Mouse (Mus musculus) hindbrain, embryonic 12.5 days (tissue): ENCODE measurements around the gene Tiam1. TPM values are rescaled to one million over a fixed set of nuclear protein-coding genes. Genes with fewer than 3 reads are reported as not detected.

ENCODE experiments used
- ATAC-seq: fragments of 200-750 bp; cut with Nextera tagmentation; 2 replicates; pipeline ENCODE4 v1.8.0; 2017; ENCODE audit warnings: moderate TSS enrichment; ENCODE audit not compliant: low FRiP score
- H3K27ac ChIP-seq: fragments of 300-500 bp; sonication (generic); 2 replicates; pipeline ENCODE4 v1.5.1; 2016; ENCODE audit warnings: mild to moderate bottlenecking
- H3K27me3 ChIP-seq: fragments of 300-500 bp; sonication (generic); 2 replicates; pipeline ENCODE4 v1.6.1; 2016; ENCODE audit warnings: mild to moderate bottlenecking
- H3K36me3 ChIP-seq: fragments of 300-500 bp; sonication (generic); 2 replicates; pipeline ENCODE4 v1.6.1; 2016; ENCODE audit warnings: mild to moderate bottlenecking
- H3K4me1 ChIP-seq: fragments of 300-500 bp; sonication (generic); 2 replicates; pipeline ENCODE4 v1.6.1; 2016
- H3K4me2 ChIP-seq: fragments of 300-500 bp; sonication (generic); replicated peaks from 2 replicates; pipeline ENCODE4 v1.6.1; 2016; ENCODE audit warnings: mild to moderate bottlenecking
- H3K4me3 ChIP-seq: fragments of 300-500 bp; sonication (generic); 2 replicates; pipeline ENCODE4 v1.5.1; 2016; ENCODE audit warnings: mild to moderate bottlenecking
- H3K9ac ChIP-seq: fragments of 300-500 bp; sonication (generic); 2 replicates; pipeline ENCODE4 v1.6.1; 2016; ENCODE audit warnings: mild to moderate bottlenecking, moderate library complexity
- H3K9me3 ChIP-seq: fragments of 300-500 bp; sonication (generic); replicated peaks from 2 replicates; pipeline ENCODE4 v1.6.1; 2016; ENCODE audit warnings: mild to moderate bottlenecking
- WGBS: fragments of 180-500 bp; shearing (Covaris S2); methylation state at CpG from one replicate; pipeline ENCODE4 v1.1.7; 2016; 5-methylcytosine and 5-hydroxymethylcytosine counted together
- polyA plus RNA-seq: library from polyadenylated mRNA; unstranded; fragments of >200 nt; fragmentation: Nextera tagmentation; extraction: Ambion mirVana; gene quantifications from 2 replicates; pipeline ENCODE4 v1.2.1, GENCODE M21; 2016

Tiam1 gene
- polyA plus RNA-seq, 1 experiment from 2014 or later, result 25.7 TPM

DNA sequence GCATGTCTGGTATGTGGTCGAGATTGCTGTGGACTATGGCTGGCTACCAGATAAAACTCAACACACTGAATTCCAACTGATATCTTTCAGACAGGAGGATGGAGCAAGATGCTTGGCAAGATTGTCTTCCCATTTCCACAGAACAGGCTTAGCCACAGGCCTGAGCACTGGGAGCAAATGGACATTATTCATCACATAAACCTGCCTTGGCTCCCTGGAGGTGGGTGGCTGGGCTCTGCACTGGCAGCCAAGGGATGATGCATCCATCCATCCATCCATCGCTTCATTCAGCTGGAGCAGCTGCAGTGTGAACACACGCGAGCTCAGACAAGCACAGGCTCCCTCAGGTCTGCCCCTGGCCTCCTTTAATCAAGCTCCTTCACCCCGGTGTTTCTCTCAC lies 190.7 kb downstream of the Tiam1 start:
- Histone ChIP-seq H3K9ac (no peak overlapping the region), H3K36me3 (no peaks in the 10 kb centered on the region), H3K4me3 (no peak overlapping the region), H3K27ac (no peak overlapping the region), H3K27me3 (no peaks in the 10 kb centered on the region), H3K4me1 (no peaks in the 10 kb centered on the region), H3K9me3 (no peaks in the 10 kb centered on the region), H3K4me2 (no peak overlapping the region)
- WGBS, result 93% methylated on average over 5 of the region's 5 CpGs
- no peak for ATAC-seq

DNA sequence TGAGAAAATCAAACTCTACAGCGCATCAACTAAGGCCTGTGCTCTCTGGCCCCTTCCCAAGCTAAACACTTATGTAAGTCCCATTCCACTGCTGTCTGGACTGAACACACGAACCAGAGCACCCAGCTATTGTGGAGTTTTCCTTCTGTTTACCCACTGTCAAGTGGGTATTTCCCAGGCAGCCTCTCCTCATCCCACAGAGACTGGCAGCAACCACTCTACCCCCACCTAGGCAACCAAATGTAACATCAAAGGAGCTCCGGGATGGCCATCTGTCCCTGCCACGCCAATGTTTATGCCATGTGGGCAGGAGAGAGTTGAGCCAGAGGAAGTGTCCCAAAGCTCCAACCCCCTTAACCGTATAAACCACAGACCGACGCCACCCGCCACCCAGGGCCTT lies 192.8 kb downstream of the Tiam1 start:
- Histone ChIP-seq H3K36me3 (no peaks in the 10 kb centered on the region), H3K9me3 (no peaks in the 10 kb centered on the region), H3K9ac (no peak overlapping the region), H3K4me3 (no peak overlapping the region), H3K27me3 (no peaks in the 10 kb centered on the region), H3K27ac (no peak overlapping the region), H3K4me2 (no peak overlapping the region), H3K4me1 (no peaks in the 10 kb centered on the region)
- peak; percentile 29; the same call in 1 of the 2 replicates for ATAC-seq
- 80% methylated on average over 8 of the region's 8 CpGs for WGBS

DNA sequence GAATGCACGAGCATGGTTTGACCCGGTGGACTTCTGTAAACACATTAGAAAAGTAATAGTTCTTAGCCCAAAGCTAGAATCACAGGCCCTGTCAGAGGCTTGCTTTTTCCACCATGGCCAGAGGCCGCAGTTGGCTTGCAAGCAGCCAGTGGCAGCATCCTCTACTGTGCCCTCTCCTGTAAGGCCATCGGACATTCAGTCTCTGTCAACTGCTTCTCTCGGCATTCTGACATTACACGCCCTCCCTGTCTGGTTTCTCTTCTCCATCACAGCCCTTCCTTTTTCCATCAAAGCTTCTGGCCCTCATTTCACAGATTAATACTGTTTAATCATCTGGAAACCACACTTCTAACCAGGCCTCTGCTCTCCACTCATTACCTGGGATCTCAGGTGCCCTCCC lies 193.3 kb downstream of the Tiam1 start:
- H3K36me3 ChIP-seq, result no peaks in the 10 kb centered on the region
- H3K4me3 ChIP-seq, result no peak overlapping the region
- H3K4me2 ChIP-seq, result no peak overlapping the region
- 80% methylated on average over 6 of the region's 6 CpGs for WGBS
- no peak overlapping the region for H3K27ac ChIP-seq
- no peaks in the 10 kb centered on the region for H3K27me3 ChIP-seq
- peaks cover 5% of the 10 kb centered on the region; the same call in 1 of the 2 replicates for H3K4me1 ChIP-seq
- no peaks in the 10 kb centered on the region for H3K9me3 ChIP-seq
- ATAC-seq, result no peak
- H3K9ac ChIP-seq, result no peak overlapping the region

DNA sequence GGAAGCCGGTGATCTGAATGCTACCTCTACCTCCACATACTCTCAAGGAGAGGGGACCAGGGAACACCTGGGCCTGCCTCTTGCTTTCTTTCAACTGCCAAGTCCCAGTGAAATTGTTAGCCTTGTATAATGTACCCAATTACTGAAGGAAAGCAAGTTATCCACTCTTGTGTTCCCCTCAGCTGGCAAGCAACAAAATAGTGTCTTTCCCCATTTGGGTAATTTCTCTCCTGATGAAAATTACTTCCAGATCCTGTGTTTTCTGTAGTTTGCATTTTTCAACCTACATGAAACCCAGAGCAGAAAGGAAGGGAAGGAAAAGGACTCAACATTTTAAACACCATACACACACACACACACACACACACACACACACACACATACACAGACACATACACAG lies 195.5 kb downstream of the Tiam1 start:
- peaks cover 27% of the 10 kb centered on the region for H3K4me1 ChIP-seq
- H3K36me3 ChIP-seq, result no peaks in the 10 kb centered on the region
- H3K27me3 ChIP-seq, result no peaks in the 10 kb centered on the region
- H3K4me2 ChIP-seq, result no peak overlapping the region
- H3K9ac ChIP-seq, result no peak overlapping the region
- no peak overlapping the region for H3K4me3 ChIP-seq
- no peaks in the 10 kb centered on the region for H3K9me3 ChIP-seq
- 97% methylated on average over 1 of the region's 1 CpGs for WGBS
- H3K27ac ChIP-seq, result no peak overlapping the region
- no peak for ATAC-seq

DNA sequence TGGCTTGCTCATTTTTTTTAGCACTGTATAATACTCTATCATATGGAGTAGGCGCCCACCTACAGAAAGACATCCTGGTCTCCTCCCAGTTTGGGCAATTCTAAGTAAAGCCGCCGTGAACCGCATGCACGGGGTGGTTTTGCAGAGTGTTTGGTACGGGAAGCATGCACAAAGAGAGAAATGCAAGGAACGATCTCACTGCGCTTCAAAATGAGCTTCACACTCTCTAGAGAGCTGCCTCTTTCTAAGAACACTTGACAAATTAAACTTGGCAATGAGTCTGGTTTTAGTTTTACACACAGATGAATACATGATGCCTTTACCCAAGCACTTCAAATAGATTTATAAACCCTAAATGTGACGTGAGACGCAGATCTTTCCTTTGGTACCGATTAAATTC lies 196.8 kb downstream of the Tiam1 start:
- 89% methylated on average over 11 of the region's 11 CpGs for WGBS
- no peaks in the 10 kb centered on the region for H3K9me3 ChIP-seq
- H3K9ac ChIP-seq, result no peak overlapping the region
- peaks cover 28% of the 10 kb centered on the region for H3K4me1 ChIP-seq
- no peaks in the 10 kb centered on the region for H3K36me3 ChIP-seq
- no peak overlapping the region for H3K27ac ChIP-seq
- H3K27me3 ChIP-seq, result no peaks in the 10 kb centered on the region
- no peak overlapping the region for H3K4me3 ChIP-seq
- no peak for ATAC-seq
- no peak overlapping the region for H3K4me2 ChIP-seq

DNA sequence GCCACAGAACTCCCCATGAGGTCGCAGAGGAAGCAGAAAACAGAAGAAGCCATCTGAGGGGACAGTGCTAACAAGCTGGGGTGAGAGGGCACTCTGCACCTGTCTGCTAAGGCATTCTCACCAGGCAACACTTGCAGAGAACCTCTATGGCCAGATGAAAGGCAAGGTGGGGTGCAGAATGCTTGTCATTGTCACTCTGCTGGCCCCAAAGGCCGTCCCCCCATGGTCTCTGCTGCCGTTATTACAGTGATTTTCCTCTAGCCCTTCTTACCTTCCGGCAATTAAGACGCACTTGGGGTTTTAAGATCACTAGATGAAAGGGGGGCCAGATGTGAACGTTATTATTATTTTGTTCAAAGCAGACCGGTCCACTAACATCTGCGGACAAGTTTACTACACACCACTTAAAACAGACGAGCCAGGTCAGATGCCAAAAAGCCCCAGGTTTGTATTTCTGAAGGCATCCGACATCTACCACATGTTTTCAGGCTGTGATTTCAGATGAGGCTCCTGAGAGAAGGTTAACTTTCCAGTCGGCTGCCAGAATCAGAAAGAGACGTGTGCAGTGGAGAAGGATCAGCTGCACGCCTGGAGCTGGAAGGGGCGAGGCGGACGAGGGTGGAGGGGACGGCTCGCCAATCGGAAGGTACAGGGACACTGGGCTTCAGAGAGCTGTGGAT lies 198.8 kb downstream of the Tiam1 start:
- peak; percentile 26; the same call in 1 of the 2 replicates for ATAC-seq
- H3K9ac ChIP-seq, result no peak overlapping the region
- H3K4me2 ChIP-seq, result peak overlapping the region; percentile 25; the same call in 1 of the 2 replicates
- H3K4me3 ChIP-seq, result no peak overlapping the region
- 25% methylated on average over 19 of the region's 19 CpGs for WGBS
- H3K4me1 ChIP-seq, result peaks cover 28% of the 10 kb centered on the region
- no peaks in the 10 kb centered on the region for H3K9me3 ChIP-seq
- H3K27me3 ChIP-seq, result no peaks in the 10 kb centered on the region
- peak overlapping the region; percentile 24; the same call in 1 of the 2 replicates for H3K27ac ChIP-seq
- no peaks in the 10 kb centered on the region for H3K36me3 ChIP-seq

DNA sequence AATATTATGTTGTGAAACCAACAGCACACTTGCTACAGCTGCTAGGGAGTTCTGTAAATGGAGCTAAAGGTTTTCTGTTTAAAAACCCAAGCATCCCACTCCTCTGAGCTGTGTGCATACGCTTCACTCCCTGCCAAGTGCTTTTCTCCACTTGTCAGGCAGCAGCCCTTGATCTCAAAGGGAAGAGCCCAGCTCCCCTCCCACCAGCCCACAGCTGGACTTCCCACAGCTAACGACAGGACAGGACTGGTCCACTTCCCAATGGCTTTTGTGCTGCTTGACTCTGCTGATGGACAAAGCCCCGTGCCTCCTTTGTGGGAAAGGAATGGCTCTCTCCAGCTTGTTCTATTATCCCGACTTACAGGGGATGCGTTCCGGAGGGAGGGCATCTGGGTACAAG lies 199.5 kb downstream of the Tiam1 start:
- no peak overlapping the region for H3K4me3 ChIP-seq
- WGBS, result 5% methylated on average over 6 of the region's 6 CpGs
- H3K27me3 ChIP-seq, result no peaks in the 10 kb centered on the region
- H3K9ac ChIP-seq, result no peak overlapping the region
- peak overlapping the region; percentile 24; the same call in 1 of the 2 replicates for H3K27ac ChIP-seq
- H3K36me3 ChIP-seq, result no peaks in the 10 kb centered on the region
- H3K9me3 ChIP-seq, result no peaks in the 10 kb centered on the region
- H3K4me2 ChIP-seq, result peak overlapping the region; percentile 25
- peak; percentile 59 for ATAC-seq
- peaks cover 28% of the 10 kb centered on the region for H3K4me1 ChIP-seq

DNA sequence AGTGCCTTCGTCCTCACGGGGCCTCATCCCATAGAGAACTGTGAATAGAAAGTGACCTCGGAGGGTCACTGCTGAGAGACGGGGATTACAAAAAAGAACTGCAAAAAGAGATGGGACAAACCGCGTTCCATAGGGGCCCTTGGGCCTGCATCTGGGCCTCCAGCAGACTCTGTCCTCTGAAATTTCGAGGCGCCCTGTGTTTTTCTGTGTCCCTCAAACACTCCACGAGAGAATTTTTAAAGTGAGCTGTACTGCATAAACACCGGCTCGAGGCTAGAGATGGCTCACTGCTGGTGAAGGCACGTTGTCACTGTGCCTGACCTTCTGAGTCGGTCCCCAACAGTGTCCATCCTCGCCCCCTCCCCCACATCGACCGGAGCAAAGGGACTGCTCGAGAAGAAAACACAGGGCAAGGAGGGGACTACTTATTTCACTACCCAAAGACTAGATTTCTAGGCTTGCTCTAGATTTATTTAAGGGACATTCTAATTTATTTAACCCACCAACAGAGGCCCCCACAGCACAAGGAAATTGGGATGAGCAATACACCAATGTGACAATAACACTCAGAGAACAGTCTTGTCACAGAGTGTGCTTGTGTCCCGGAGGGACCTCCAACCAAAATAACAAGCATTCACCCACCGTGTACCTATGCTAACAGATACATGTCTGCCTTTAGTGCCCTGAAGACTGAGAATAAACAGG lies 200.2 kb downstream of the Tiam1 start:
- ATAC-seq, result peak; percentile 47
- 5% methylated on average over 19 of the region's 19 CpGs for WGBS
- H3K4me1 ChIP-seq, result peaks cover 31% of the 10 kb centered on the region
- no peak overlapping the region; the same call in 1 of the 2 replicates for H3K9ac ChIP-seq
- peak overlapping the region; percentile 24; the same call in 1 of the 2 replicates for H3K27ac ChIP-seq
- H3K4me2 ChIP-seq, result peak overlapping the region; percentile 25
- H3K4me3 ChIP-seq, result no peak overlapping the region
- no peaks in the 10 kb centered on the region for H3K36me3 ChIP-seq
- no peaks in the 10 kb centered on the region for H3K9me3 ChIP-seq
- no peaks in the 10 kb centered on the region for H3K27me3 ChIP-seq

DNA sequence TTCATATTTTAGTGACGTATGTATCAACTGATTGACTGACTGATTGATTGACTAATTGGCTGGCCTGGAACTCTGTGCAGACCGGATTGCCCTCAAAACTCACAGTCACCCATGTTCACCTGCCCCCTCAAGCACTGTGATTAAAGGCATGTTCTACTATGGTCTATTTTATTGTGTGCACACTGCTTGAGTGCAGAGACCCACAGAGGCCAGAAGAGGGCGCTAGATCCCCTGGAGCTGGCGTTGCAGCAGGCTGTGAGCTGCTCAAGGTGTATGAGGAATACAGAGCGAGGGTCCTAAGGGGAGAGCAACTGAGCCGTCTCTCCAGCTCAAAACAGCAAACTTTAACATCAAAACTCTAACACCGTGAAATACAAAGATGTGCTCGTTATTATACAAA lies 202.9 kb downstream of the Tiam1 start:
- Histone ChIP-seq H3K27ac (no peak overlapping the region), H3K9me3 (no peaks in the 10 kb centered on the region), H3K27me3 (no peaks in the 10 kb centered on the region), H3K9ac (no peak overlapping the region), H3K4me1 (peaks cover 35% of the 10 kb centered on the region), H3K36me3 (no peaks in the 10 kb centered on the region), H3K4me3 (no peak overlapping the region), H3K4me2 (no peak overlapping the region)
- 91% methylated on average over 8 of the region's 8 CpGs for WGBS
- no peak for ATAC-seq

DNA sequence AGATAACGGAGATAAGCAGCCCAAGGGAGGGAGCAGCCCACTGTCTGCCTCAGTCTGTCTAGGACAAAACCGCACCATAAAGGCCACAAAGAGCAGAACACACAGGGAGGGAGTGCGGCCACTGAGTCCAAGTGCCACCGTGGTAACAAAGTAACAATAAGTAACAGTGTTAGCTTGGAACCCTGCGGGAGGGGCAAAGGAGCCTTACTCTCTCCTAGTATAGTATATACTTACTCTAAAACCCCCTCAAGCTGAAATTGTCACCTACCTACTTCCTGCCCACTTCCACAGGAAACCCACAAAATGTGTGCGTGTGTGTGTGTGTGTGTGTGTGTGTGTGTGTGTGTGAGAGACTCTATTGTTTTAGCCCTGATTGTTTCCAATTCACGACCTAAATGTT lies 205.3 kb downstream of the Tiam1 start:
- Histone ChIP-seq H3K27me3 (no peaks in the 10 kb centered on the region), H3K36me3 (no peaks in the 10 kb centered on the region), H3K4me3 (no peak overlapping the region), H3K27ac (no peak overlapping the region), H3K9me3 (no peaks in the 10 kb centered on the region), H3K4me2 (no peak overlapping the region), H3K9ac (no peak overlapping the region), H3K4me1 (peaks cover 17% of the 10 kb centered on the region)
- 35% methylated on average over 7 of the region's 7 CpGs for WGBS
- no peak for ATAC-seq

DNA sequence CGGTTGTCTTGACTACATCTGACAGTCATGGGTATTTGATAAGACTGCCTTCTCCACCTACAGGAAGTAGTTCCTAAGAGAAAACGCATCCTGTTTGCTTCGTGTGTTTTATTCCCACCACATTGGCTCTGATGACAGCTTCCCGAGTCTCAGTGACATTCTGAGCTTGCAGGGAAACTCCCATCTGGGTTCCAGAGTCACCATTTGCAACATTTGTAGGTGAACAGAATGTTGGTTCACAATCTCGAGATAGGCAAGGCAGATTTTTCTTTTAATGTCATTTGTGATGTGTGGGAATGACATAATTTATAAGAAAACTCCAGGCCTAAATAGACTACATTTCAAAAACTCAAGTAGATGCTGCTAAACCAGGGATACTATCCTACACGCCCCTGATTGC lies 207.0 kb downstream of the Tiam1 start:
- no peaks in the 10 kb centered on the region for H3K9me3 ChIP-seq
- 72% methylated on average over 6 of the region's 6 CpGs for WGBS
- H3K4me2 ChIP-seq, result no peak overlapping the region
- H3K27ac ChIP-seq, result no peak overlapping the region
- H3K36me3 ChIP-seq, result no peaks in the 10 kb centered on the region
- peaks cover 13% of the 10 kb centered on the region for H3K4me1 ChIP-seq
- ATAC-seq, result no peak
- H3K27me3 ChIP-seq, result no peaks in the 10 kb centered on the region
- H3K9ac ChIP-seq, result no peak overlapping the region
- no peak overlapping the region for H3K4me3 ChIP-seq

DNA sequence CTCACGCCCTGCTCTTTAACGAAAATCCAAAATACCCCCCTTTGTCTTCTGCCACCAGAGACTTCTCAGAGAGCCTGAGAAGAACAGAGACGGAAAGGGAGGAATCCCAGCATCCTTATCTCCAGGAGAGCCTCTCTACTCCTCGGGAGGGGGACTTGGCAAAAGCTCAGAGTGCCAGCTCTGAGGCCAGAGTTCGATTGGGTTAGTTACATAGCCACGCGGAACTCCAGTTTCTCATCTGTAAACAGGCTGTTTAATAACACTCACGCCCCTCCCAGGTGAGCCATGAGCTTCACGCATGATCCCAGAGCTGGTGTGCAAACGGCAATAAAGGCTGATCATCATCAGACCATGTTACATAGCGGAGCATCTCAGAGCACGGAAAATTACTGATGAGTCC lies 208.2 kb downstream of the Tiam1 start:
- WGBS, result 83% methylated on average over 12 of the region's 12 CpGs
- Histone ChIP-seq H3K27me3 (no peaks in the 10 kb centered on the region), H3K4me1 (peaks cover 13% of the 10 kb centered on the region), H3K4me2 (no peak overlapping the region), H3K36me3 (no peaks in the 10 kb centered on the region), H3K27ac (no peak overlapping the region), H3K9me3 (no peaks in the 10 kb centered on the region), H3K9ac (no peak overlapping the region), H3K4me3 (no peak overlapping the region)
- ATAC-seq, result no peak

DNA sequence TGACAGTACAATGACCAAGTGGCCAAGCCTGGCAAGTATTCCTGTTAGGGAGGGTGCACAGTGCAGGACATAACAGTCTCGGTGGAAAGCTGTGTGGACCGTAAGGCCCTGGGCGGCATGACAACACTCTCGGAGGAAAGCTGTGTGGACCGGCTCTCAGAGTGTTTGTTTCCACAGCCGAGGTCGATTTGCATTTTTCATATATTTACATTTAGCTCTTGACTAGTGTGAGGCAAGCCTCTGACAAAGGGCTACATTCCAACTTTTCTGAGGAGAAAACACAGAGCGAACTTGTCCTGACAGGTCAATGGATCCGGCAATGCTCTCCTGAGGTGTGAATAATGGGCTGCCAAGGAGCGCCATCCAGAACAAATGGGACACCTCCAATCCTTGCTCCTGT lies 209.0 kb downstream of the Tiam1 start:
- no peak overlapping the region for H3K4me2 ChIP-seq
- ATAC-seq, result no peak
- no peak overlapping the region for H3K27ac ChIP-seq
- H3K27me3 ChIP-seq, result no peaks in the 10 kb centered on the region
- WGBS, result 58% methylated on average over 10 of the region's 10 CpGs
- no peak overlapping the region for H3K4me3 ChIP-seq
- no peaks in the 10 kb centered on the region for H3K36me3 ChIP-seq
- H3K9me3 ChIP-seq, result no peaks in the 10 kb centered on the region
- H3K4me1 ChIP-seq, result peaks cover 13% of the 10 kb centered on the region
- no peak overlapping the region for H3K9ac ChIP-seq
